Mouse (Mus musculus) C2C12 (cell line): ENCODE results near the gene Nt5c2. TPM values are rescaled to one million over a fixed set of nuclear protein-coding genes. Genes with fewer than 3 reads are reported as not detected.

Experiments used
- H3K27me3 ChIP-seq: one replicate; pipeline ENCODE4 v1.6.1; 2011; ENCODE audit not compliant: control insufficient read depth, insufficient read depth, insufficient read length
- H3K36me3 ChIP-seq: one replicate; pipeline ENCODE4 v1.6.1; 2011; ENCODE audit not compliant: control insufficient read depth, insufficient read depth
- H3K4me3 ChIP-seq: one replicate; pipeline ENCODE4 v1.5.1; 2011; ENCODE audit warnings: mild to moderate bottlenecking, control low read depth; ENCODE audit not compliant: poor library complexity, insufficient read depth, severe bottlenecking
- H3K79me2 ChIP-seq: one replicate; pipeline ENCODE4 v1.6.1; 2011; ENCODE audit not compliant: control insufficient read depth, insufficient read depth
- H3K79me3 ChIP-seq: one replicate; pipeline ENCODE4 v1.6.1; 2011; ENCODE audit warnings: low read depth, control low read depth
- H3ac ChIP-seq: one replicate; pipeline ENCODE3; 2011; ENCODE audit warnings: low read depth; ENCODE audit not compliant: control insufficient read depth, insufficient read length
- CEBPB ChIP-seq: IDR thresholded peaks from one replicate; pipeline ENCODE4 v1.6.1; 2011; ENCODE audit warnings: low read depth, mild to moderate bottlenecking, control low read depth, moderate library complexity
- CTCF ChIP-seq: IDR thresholded peaks from one replicate; pipeline ENCODE4 v1.5.1; 2011; ENCODE audit not compliant: control insufficient read depth, insufficient read depth, insufficient read length
- FOSL1 ChIP-seq: IDR thresholded peaks from one replicate; pipeline ENCODE4 v1.8.0; 2011; ENCODE audit warnings: mild to moderate bottlenecking, low read length; ENCODE audit not compliant: poor library complexity, insufficient read depth, severe bottlenecking
- MAX ChIP-seq: IDR thresholded peaks from one replicate; pipeline ENCODE4 v1.6.1; 2011; ENCODE audit warnings: mild to moderate bottlenecking, control low read depth
- MYOD1 ChIP-seq: IDR thresholded peaks from one replicate; pipeline ENCODE4 v1.6.1; 2011; ENCODE audit warnings: low read depth; ENCODE audit not compliant: control insufficient read depth, insufficient read length
- MYOG ChIP-seq: IDR thresholded peaks from one replicate; pipeline ENCODE4 v1.6.1; 2011; ENCODE audit not compliant: control insufficient read depth, insufficient read length; ENCODE audit errors: extremely low read depth
- USF1 ChIP-seq: IDR thresholded peaks from one replicate; pipeline ENCODE4 v1.6.1; 2011; ENCODE audit warnings: low read depth, mild to moderate bottlenecking, control low read depth, moderate library complexity
- polyA plus RNA-seq: library from polyadenylated mRNA; unstranded; fragments of >200 nt; fragmentation: generic; extraction: Trizol; gene quantifications from one replicate; pipeline ENCODE4 v1.2.1, GENCODE M21; 2012; ENCODE audit warnings: missing spikeins

Nt5c2 gene
- polyA plus RNA-seq, 1 experiment = 18.2 TPM

- TF ChIP-seq CTCF (no peak), CEBPB (no peak), FOSL1 (no peak), MYOG (no peak)
- no peak overlapping the region for H3K4me3 ChIP-seq
- H3K36me3 ChIP-seq = peaks cover 7% of the 10 kb centered on the region
- peaks cover 15% of the 10 kb centered on the region for H3K79me2 ChIP-seq
- H3K79me3 ChIP-seq = no peaks in the 10 kb centered on the region
- H3ac ChIP-seq = no peak overlapping the region
- no peaks in the 10 kb centered on the region for H3K27me3 ChIP-seq
These were observed 109.6 kb downstream of the Nt5c2 start for GRCm38 (mm10) chr19:46905383-46905782.

- Histone ChIP-seq H3K79me2 (peaks cover 11% of the 10 kb centered on the region), H3K36me3 (peaks cover 7% of the 10 kb centered on the region), H3K4me3 (no peak overlapping the region), H3K79me3 (no peaks in the 10 kb centered on the region), H3ac (no peak overlapping the region), H3K27me3 (no peaks in the 10 kb centered on the region)
- TF ChIP-seq USF1 (no peak), FOSL1 (no peak), CTCF (no peak), MAX (no peak), MYOG (no peak), MYOD1 (no peak), CEBPB (no peak)
These were observed 110.0 kb downstream of the Nt5c2 start for GRCm38 (mm10) chr19:46904907-46905306.

GRCm38 (mm10) chr19:46903379-46903778, 111.6 kb downstream of the Nt5c2 start:
- no peak overlapping the region for H3K4me3 ChIP-seq
- H3K79me2 ChIP-seq = peaks cover 7% of the 10 kb centered on the region
- H3K36me3 ChIP-seq = peaks cover 9% of the 10 kb centered on the region
- H3ac ChIP-seq = no peak overlapping the region
- no peak for TF ChIP-seq FOSL1
- TF ChIP-seq CTCF = no peak
- no peak for TF ChIP-seq MYOG
- TF ChIP-seq USF1 = no peak
- no peak for TF ChIP-seq MYOD1
- TF ChIP-seq MAX = no peak
- no peak for TF ChIP-seq CEBPB
- H3K79me3 ChIP-seq = no peaks in the 10 kb centered on the region
- no peaks in the 10 kb centered on the region for H3K27me3 ChIP-seq

- Histone ChIP-seq H3K36me3 (peaks cover 27% of the 10 kb centered on the region), H3K79me2 (no peaks in the 10 kb centered on the region), H3K4me3 (no peak overlapping the region), H3ac (no peak overlapping the region), H3K27me3 (no peaks in the 10 kb centered on the region), H3K79me3 (no peaks in the 10 kb centered on the region)
- TF ChIP-seq MYOD1 (no peak), CEBPB (peak; percentile 86)
These were observed 113.6 kb downstream of the Nt5c2 start for GRCm38 (mm10) chr19:46901323-46901722.

GRCm38 (mm10) chr19:46900786-46901185, 114.2 kb downstream of the Nt5c2 start:
- TF ChIP-seq MAX = no peak
- no peak for TF ChIP-seq FOSL1
- no peak overlapping the region for H3K4me3 ChIP-seq
- H3K79me3 ChIP-seq = no peaks in the 10 kb centered on the region
- peaks cover 30% of the 10 kb centered on the region for H3K36me3 ChIP-seq
- H3K79me2 ChIP-seq = no peaks in the 10 kb centered on the region
- H3K27me3 ChIP-seq = no peaks in the 10 kb centered on the region
- H3ac ChIP-seq = no peak overlapping the region

- Histone ChIP-seq H3K4me3 (no peak overlapping the region), H3K79me2 (no peaks in the 10 kb centered on the region), H3ac (no peak overlapping the region), H3K79me3 (no peaks in the 10 kb centered on the region), H3K27me3 (no peaks in the 10 kb centered on the region), H3K36me3 (peaks cover 27% of the 10 kb centered on the region)
- TF ChIP-seq CEBPB (peak; percentile 39), CTCF (no peak), MYOD1 (peak; percentile 100), USF1 (no peak), MYOG (no peak), MAX (no peak), FOSL1 (no peak)
These were observed 115.1 kb downstream of the Nt5c2 start for GRCm38 (mm10) chr19:46899871-46900270.
